Mouse (Mus musculus): ENCODE results near the gene Speg.

Speg gene

DNA sequence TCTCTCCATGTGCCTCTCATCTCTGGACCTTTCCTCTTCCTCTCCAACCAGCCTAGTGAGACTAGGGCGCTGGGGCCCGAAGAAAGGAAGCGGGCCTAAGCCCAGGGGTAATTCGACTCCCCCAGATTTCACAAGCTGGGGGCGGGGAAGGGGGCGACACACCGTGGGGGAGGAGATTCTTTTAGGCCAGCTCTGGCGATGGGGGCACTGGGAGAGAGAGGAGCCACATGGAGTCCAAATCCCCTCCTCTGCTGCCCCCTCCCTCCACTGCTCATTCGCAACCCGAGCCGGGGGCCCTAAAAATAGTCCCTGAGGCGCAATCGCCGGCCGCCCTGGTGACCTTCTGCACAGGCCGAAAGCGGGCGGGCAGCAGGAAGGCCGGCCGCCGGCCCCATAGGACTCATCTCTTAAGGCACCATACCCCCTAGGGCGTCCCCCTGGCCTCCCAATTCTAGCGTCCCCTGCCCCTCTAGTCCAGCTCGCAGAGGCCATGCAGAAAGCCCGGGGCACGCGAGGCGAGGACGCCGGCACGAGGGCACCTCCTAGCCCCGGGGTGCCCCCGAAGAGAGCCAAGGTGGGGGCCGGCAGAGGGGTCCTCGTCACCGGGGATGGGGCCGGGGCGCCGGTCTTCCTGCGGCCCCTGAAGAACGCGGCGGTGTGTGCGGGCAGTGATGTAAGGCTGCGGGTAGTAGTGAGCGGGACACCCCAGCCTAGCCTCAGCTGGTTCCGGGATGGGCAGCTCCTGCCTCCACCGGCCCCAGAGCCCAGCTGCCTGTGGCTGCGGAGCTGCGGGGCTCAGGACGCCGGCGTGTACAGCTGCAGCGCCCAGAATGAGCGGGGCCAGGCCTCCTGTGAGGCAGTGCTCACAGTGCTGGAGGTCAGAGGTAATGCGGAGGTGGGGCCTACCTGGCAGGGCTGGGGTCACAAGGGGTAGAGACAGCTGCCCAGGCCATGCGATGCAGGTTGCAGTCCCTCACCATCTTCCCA lies at the start of gene Speg:
Speg (plus strand) TSS at position 348 of the 987 bp plus-strand sequence.
- no peak for DNase-seq

DNA sequence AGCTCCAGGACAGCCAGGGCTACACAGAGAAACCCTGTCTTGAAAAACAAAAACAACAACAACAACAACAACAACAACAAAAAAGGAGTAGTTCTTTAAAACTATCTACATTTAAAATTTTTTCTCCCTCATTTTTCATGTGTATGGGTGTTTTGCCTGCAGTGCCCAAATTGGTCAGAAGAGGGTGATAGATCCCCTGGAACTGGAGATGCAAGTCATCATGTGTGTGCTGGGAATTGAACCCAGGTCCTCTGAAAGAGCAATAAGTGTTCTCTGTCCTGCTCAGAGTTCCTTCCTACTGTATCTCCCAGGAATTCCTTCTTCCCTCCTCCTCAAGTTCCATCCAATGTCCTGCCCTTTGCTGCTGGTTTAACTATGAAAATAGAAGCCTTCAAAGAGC lies 47.6 kb upstream of the Speg start:
- DNase-seq, result no peak

DNA sequence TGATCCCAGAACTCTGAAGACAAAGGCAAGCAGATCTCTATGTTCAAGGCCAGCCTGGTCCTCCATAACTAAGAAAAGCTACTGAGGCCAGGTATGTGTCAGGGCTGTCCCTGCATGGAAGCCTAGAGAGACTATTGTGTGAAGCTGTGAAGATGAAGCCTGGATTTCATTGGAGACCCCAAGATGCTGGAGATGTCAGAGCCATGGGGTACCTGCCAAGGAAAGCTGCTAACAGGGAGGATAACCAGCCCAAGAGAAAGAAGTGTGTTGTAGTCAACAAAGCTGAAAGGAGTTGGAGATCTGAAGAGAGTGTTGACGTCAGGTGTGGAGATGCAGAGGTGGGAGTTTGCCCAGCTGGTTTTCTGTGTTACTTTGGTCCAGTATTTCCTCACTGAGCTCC lies 43.8 kb upstream of the Speg start:
- no peak for DNase-seq

DNA sequence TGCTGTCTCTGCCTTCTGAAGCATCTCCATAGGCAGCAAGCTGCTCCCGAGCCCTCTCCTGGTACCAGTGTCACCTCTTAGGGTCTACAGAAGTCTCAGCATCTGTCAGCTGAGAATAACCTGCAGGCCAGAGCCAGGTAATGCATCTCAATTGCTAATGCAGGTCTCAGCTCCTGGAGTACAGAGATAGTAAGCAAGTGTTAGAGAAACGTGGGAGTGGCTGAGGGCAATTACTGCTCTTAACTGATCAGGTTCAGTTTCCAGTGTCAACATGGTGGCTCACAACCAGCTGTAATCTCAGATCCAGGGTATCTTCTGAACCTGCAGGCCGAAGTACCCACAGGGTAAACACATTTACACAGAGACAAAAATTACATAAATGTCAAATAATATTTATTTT lies 38.6 kb upstream of the Speg start:
- no peak for DNase-seq

DNA sequence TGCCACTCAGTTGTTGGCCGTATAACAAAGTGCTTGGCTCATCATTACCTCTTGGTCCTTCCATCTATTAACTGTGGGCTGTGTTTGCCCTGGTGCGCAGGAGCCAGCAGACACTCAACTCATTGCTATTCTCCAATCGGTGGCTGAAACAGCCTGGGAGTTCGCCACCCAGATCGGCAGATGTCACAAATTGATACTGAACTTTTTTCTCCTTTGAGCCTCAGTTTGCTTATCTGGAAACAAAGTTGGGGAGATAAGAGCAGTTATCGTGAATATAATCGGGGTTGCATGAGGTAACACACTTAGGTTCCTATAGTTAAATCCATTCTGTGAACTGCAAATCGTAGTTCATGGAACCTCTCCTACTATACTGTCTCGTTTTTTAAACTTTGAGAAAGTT lies 38.0 kb upstream of the Speg start:
- no peak for DNase-seq

DNA sequence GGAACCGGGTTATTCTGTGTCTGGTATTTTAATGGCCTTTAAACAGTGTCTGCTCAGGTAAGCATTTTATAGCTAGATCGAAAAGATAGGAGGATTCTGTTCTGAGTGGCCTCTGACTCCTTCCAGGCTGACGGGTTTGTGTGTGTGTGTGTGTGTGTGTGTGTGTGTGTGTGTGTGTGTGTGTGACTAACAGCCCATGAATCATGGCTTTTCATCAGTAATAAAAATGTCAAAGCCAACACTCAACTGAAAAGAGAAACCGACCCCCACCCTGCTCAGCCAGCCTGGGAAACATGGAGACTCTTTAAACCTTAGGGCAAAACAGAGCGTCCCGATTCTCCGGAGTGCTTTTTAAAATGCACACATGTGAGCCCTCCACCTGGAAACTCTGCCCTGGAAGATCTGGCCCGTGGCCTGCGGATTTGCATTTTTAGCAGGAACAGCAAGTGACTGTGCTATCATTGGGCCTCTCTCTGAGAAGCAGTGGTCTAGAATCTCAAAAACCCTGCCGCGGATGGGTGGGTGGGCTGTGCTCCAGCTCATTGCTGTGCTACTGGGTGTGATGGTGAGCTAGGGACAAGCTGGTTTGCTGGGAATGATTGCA lies 36.9 kb upstream of the Speg start:
- DNase-seq, result no peak

DNA sequence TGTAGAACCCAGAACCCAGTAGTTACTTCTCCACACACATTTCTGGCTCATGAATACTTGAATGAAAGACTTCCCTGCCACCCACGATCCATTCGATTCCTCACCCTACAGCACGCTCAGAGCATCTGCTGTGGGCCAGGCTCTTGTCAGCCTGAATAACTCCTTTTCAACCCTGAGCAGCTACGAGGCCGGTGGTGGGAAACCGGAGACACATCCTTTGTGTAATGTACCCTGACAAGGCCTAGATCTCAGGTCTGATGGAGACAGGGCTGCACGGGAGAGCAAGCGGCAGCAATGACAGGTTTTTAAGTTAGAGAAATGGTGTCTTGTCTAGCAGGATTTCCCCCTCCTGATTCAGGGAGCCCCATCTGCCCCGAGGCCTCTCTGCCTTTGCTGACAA lies 35.8 kb upstream of the Speg start:
- no peak for DNase-seq

DNA sequence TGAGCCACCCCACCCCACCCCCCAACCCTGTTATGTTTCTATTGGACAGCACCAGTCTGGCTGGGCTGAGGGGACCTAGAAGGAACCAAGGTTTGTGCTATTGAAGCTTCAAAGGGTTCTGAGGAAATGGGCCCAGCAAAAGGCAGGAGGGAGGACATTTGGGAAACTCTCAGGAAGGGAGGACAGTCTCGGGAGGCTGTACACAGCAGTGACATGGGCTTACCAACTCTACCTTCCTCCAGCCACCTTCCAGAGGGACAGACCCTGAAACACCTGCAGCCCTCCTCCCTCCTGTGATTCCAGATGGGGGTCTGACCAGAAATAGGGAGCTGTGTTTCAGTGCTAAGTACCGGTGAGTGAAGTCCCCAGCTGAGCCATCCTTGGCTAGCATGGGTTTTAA lies 34.6 kb upstream of the Speg start:
- DNase-seq, result no peak

DNA sequence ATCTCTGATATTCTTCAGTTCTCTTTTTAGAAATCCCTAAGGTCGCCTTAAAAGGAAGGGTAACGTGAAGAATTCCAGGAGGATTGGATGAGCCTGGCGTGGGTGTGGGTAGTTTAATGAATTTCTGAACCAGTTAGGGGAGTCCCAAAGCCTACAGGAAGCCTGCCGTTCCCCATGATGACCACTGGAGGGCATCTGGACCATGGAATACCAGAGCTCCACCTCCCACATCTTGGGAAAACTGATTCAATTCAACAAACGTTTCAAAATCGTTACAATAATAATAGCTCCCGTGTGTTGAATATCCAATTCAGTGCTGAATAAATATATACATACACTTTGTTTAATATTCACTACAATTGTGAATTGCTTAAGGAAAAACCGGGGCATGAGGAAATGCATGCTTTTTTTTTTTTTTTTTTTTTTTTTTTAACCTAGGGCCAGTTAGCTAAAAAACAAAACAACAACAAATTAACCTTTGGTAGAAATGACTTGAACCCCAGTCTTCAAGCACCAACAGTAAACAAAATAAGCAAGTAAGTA lies 32.2 kb upstream of the Speg start:
- no peak for DNase-seq

DNA sequence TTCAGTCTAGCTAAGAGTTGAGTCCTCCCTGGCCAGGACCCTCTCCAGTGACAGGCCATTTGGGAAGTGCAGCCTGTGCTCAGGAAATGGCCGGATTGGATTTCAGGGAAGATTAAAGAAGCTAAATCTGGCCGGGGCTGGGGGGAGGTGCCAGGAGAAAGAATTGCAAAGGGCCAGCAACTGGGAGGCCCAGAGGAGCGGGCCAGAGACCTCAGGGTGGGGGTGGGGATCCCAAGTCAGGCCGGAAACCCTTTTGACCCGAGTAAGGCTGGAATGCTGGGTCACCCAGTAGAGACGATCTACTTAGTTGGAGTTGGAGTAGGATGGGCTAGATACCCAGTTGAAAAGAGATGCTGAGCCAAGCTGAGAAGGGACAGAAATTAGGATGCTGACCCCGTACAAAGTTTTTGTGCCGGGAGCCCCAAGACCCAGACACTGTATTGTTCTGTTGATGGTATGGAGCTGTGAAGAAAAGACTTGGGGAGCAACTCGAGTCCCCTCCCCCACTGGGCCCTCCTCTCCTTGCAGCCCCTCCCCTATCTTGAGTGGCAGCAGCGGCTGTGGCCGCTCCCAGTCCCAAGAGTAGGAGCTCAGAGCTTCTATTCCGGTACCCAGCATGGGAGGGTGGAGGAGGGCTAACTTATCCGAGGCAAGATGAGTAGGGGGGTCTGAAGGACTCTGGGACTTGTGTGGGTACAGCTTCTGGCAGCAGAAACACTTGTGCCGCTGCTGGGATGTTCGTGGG lies 30.6 kb upstream of the Speg start:
- DNase-seq, result no peak

DNA sequence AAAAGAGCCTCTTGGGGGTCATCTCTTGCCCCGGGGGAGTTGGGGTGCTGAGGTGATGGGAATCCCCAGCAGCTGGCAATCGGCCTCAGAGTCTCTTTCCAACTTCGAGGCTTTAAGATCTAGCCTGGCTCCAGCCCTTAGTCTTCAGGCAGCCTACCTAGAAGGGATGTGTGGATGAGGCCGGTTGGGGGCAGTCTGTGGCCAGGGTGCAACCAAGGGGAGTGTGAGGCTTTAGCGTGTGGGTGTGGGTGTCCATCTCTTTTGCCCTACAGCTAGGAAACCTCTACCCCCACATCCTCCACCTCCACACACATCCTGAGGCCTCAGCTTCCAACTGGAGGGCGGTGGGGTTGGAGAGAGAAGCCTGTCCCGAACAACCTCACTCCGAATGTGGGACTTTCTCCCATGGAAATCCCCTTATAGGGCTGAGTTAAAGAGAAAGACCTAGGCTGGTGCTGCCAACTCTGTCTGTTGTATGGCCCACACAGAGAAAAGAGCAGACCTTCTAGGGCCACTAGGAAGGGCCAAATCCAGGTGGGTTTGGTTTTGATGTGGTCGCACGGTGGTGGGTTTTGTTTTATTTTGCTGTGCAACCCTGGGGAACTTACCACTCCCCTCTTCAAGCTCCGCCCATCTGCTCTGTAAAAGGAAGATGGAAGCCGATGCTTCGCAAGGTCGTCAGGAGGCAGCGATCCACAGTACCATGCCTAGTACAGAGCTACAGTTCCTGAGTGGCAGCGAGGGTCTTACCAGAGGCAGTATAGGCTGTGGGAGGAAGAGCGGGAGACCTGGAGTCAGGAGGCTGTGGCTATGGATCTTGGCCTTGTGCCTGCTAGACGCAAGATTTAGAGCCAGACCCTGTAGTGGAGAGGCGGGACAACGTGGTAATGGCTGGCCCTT lies 29.8 kb upstream of the Speg start:
- DNase-seq, result no peak

DNA sequence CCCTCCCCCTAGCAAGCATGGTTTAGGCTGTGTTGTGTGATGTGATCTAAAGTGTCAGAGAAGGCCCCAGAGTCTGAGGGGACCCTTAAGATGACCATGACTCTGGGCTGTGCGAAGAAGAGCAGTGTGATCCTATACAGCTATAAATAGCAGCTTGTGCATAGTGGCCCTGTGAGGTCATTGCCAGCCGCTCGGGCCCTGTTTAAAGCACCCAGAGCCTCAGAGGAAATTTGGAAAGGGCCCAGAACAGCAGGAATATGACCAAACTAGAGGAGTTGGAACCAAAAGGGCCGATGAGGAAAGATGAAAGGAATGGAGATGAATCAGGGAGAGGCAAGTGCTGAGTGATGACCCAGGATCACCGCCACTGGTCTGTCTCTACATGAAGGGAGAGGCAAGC lies 27.8 kb upstream of the Speg start:
- DNase-seq, result no peak

DNA sequence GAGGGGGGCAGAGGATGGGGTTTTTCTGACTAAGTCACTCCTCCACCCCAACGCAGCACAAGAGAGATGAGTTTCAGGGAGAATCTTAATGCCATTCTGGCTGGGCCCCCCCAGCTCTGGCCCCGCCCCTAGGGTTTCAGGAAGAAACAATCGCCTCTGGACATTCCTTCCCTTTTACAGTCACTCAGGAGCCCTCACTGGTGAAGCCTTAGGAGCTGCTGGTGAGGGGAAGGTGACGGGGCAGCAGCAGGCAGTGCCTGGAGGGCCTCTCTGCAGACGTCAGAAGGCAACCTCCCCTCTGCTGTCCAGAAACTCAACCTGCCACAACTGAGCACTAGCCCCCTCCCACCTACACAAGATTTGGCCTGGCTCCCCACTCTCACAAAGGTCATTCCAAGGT lies 25.8 kb upstream of the Speg start:
- no peak for DNase-seq

DNA sequence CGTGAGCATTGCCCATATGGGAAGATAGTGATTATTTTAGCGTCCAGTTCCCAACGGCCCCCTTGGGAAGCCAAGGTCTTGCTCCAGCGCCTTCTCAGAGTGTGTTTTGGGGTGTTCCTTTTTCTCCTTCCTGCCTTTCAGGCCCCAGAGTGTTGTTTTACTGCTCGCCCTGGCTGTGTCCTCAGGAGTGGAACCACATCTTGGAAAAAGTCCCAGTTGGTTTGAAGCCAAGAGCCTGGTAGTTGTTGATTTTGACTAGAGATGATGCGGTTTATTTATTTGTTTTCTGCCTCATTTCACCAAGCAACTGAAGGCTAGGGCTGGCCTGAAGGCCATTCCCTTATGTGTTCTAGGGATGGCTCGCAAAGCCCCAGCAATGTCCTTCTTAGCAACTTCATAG lies 17.8 kb upstream of the Speg start:
- no peak for DNase-seq

DNA sequence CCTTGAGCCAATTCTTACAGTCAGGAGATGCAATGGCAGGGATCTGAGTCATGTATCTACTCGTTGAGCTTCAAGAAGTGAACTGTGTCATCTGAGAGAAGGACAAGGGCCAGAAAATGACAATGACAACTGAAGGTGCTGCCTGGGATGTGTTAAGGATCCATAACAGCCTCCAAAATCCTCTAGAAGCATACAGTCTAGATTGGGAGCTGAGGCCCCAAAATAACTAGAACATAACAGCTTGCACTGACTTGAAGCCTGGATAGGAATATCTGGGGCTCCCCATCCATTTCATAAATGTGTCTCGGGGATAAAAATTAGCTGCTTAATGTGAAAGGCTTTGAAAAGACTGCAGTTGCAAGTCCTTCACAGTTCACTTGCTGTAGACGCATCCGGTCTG lies 17.1 kb upstream of the Speg start:
- no peak for DNase-seq

DNA sequence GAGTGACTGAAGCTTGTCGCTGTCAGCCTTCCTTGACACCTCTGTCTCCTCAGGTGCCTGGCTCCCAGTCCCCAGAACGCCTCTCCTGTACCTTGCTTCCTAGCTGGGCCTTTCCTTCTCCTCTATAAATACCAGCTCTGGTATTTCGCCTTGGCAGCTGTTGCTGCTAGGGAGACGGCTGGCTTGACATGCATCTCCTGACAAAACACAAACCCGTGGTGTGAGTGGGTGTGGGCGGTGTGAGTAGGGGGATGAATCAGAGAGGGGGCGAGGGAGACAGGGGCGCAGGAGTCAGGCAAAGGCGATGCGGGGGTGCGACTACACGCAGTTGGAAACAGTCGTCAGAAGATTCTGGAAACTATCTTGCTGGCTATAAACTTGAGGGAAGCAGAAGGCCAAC lies 15.8 kb upstream of the Speg start:
- DNase-seq, result no peak

DNA sequence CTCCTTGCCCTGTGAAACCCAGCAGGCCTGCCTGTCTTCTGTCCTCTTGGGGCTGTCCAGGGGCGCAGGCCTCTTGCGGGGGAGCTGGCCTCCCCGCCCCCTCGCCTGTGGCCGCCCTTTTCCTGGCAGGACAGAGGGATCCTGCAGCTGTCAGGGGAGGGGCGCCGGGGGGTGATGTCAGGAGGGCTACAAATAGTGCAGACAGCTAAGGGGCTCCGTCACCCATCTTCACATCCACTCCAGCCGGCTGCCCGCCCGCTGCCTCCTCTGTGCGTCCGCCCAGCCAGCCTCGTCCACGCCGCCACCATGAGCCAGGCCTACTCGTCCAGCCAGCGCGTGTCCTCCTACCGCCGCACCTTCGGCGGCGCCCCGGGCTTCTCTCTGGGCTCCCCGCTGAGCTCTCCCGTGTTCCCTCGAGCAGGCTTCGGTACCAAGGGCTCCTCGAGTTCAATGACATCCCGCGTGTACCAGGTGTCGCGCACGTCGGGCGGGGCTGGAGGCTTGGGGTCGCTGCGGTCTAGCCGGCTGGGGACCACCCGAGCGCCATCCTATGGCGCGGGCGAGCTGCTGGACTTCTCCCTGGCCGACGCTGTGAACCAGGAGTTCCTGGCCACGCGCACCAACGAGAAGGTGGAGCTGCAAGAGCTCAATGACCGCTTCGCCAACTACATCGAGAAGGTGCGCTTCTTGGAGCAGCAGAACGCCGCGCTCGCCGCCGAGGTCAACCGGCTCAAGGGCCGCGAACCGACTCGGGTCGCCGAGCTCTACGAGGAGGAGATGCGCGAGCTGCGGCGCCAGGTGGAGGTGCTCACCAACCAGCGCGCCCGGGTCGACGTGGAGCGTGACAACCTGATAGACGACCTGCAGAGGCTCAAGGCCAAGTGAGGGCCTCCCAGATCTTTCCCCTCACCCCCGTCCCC lies 14.7 kb upstream of the Speg start, which contains the start of gene Des:
Des (plus strand) TSS at position 218 of the 920 bp plus-strand sequence.
- peak in 1 of 2 experiments; percentile 29 for DNase-seq

DNA sequence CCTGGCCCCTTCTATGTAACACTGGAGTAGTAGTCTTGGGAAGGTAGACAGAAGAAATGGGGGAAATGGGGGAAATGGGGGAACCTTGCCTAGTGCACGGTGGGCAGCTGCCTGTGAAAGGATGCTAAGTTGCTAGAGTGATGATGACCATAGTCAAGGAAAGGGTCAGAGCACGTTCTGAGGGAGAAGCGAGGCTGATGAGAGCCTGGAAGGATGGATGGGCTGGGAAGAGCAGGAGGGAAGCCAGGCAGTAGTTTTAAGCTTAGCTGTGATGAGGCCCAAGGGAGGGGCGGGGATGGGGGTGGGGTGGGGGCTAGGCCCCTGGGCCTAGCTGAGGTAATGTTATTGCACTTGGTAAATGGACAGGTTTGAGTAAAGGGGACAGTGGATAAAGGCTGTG lies 14.0 kb upstream of the Speg start:
- DNase-seq, result no peak

DNA sequence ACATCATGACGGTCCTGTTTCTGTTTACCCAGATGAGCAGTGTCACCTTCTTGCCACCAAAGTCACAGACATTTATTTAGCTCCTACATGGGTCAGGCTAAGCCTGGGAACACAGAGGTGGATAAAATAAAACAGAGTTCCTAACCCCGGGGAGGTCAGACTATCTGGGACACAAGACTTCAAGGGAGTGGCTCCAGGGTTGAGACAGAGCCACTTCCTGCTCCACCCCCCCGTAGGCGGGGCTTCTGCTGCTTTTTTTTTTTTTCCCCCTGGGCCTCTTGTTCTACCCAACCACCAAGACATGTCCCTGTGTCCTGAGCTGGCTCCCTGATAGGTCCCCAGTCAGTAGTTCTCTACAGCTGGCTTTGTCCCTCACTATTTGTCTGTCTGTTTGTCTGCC lies 13.3 kb upstream of the Speg start:
- no peak for DNase-seq

DNA sequence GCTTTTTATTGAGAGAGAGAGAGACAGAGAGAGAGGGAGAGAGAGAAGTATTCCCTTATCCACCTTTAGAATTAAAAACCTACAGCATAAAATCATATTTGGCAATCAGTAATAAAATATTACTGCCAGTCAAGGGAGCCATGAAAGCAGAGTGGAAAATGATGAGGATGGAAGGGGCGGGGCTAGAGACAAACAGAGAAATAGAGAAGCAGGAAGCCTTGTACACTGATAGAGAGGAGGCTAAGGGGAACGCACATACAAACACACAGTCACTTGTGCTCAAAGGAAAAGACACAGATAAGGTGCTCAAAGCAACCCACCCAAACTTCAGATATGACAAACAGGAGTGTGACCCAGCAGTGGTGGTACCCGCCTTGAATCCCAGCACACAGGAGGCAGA lies 11.2 kb upstream of the Speg start:
- DNase-seq, result no peak

DNA sequence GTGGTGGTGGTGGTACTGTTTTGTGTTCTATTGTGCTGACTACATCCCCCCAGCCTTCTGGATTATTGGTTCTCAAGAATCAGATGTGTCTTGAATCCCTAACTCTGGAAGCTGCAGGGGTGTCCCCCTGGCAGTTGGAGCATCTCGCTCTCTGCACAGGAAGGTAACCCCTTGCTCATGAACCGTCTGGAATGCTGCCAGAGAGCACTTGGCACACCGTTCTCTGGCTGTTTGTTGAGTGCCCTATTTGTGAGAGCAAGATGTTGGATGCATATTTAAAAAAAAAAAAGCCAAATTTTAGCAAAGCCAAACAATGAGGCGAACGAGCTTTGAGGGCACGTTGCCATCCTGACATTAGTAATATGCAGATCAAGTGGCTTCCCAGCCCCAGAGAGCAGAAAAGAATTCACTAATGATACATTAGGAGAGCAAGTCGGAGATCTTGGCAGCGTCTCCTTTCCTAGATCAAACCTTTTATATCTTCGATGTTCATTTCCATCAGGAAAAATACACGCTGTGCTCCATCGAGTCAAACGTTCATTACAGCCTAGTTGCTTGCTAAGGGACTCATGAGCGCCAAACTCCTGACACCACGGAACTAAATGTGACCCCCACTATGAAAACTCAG lies 9.5 kb upstream of the Speg start:
- no peak for DNase-seq
